Mouse (Mus musculus) ES-E14 (cell line): Measurements from ENCODE around the gene Nek6. TPM values are rescaled to one million over a fixed set of nuclear protein-coding genes. Genes with fewer than 3 reads are reported as not detected.

ENCODE experiments used
- DNase-seq: peaks from one replicate; pipeline ENCODE4 v3.0.0-alpha.2; 2013; ENCODE audit warnings: low read depth, low spot score
- H3K27ac ChIP-seq: 2 replicates; pipeline ENCODE4 v1.5.1; 2012; ENCODE audit warnings: low read depth, mild to moderate bottlenecking, low read length, moderate library complexity, mixed read lengths; ENCODE audit not compliant: poor library complexity, insufficient read depth, severe bottlenecking
- H3K36me3 ChIP-seq: 2 replicates; pipeline ENCODE4 v1.6.1; 2012; ENCODE audit warnings: mild to moderate bottlenecking, low read length, moderate library complexity, mixed read lengths; ENCODE audit not compliant: control insufficient read depth, poor library complexity, insufficient read depth, severe bottlenecking
- H3K4me1 ChIP-seq, 2 experiments: fragments of 150-350 bp in 1 of 2; sonication (generic) in 1 of 2; 2 replicates each; pipeline ENCODE4 v1.6.1; 2012; ENCODE audit warnings: low read length in 2 of 2, mild to moderate bottlenecking in 1 of 2, mixed read lengths in 1 of 2; ENCODE audit not compliant: control insufficient read depth in 2 of 2, insufficient read depth in 2 of 2, poor library complexity in 1 of 2
- H3K4me3 ChIP-seq, 2 experiments: fragments of 150-350 bp in 1 of 2; sonication (generic) in 1 of 2; 2 replicates each; pipeline ENCODE4 v1.5.1; 2012; ENCODE audit warnings: low read length in 2 of 2, low read depth in 1 of 2, mild to moderate bottlenecking in 1 of 2, mixed read lengths in 1 of 2; ENCODE audit not compliant: insufficient read depth in 1 of 2, poor library complexity in 1 of 2, severe bottlenecking in 1 of 2
- H3K9ac ChIP-seq: 2 replicates; pipeline ENCODE4 v1.6.1; 2012; ENCODE audit warnings: low read depth, mild to moderate bottlenecking, low read length, mixed read lengths; ENCODE audit not compliant: poor library complexity, insufficient read depth, severe bottlenecking
- H3K9me3 ChIP-seq: fragments of 150-350 bp; sonication (generic); 2 replicates; pipeline ENCODE4 v1.6.1; 2012; ENCODE audit warnings: low read depth, mild to moderate bottlenecking, low read length; ENCODE audit not compliant: control insufficient read depth, insufficient read depth
- CHD2 ChIP-seq: IDR thresholded peaks from 2 replicates; pipeline ENCODE4 v1.6.1; 2014; ENCODE audit warnings: mild to moderate bottlenecking, low read depth, low read length, inconsistent platforms
- HCFC1 ChIP-seq: IDR thresholded peaks from 2 replicates; pipeline ENCODE4 v1.6.1; 2012; ENCODE audit warnings: low read length, inconsistent platforms, borderline replicate concordance; ENCODE audit not compliant: insufficient read depth
- MAFK ChIP-seq: IDR thresholded peaks from 2 replicates; pipeline ENCODE4 v1.6.1; 2014; ENCODE audit warnings: mild to moderate bottlenecking, low read depth, low read length, inconsistent platforms; ENCODE audit not compliant: insufficient read depth
- ZC3H11A ChIP-seq: IDR thresholded peaks from 2 replicates; pipeline ENCODE4 v1.6.1; 2012; ENCODE audit warnings: low read depth, mild to moderate bottlenecking, inconsistent platforms, low read length, borderline replicate concordance
- ZNF384 ChIP-seq: IDR thresholded peaks from 2 replicates; pipeline ENCODE4 v1.6.1; 2012; ENCODE audit warnings: low read depth, low read length, inconsistent platforms
- in situ Hi-C, 2 experiments: fragments of 600-800 bp; cut with MboI; formaldehyde crosslinking; loops; one replicate each; pipeline ENCODE4 v1.15.1; 2025; ENCODE audit warnings: low sequenced_read_pairs in 2 of 2, inconsistent platforms in 1 of 2; ENCODE audit not compliant: unreplicated experiment in 2 of 2
- total RNA-seq: library from RNA; depleted of rRNA; stranded (reverse); fragments of 300-350 nt; gene quantifications from 2 replicates; pipeline ENCODE4 v1.2.3, GENCODE M21; 2012

Gene Nek6
- total RNA-seq, 1 experiment: 16.9 TPM

- TF ChIP-seq ZC3H11A (no peak), ZNF384 (no peak), HCFC1 (no peak), MAFK (no peak), CHD2 (no peak)
- DNase-seq: no peak
- peaks cover 13% of the 10 kb centered on the region for H3K36me3 ChIP-seq
Measured at GRCm38 (mm10) chr2:38610161-38610560, 98.7 kb downstream of the Nek6 start.

GRCm38 (mm10) chr2:38612596-38612995 is 101.2 kb downstream of the Nek6 start:
- DNase-seq: no peak
- in situ Hi-C loops: no loop called here
- no peak overlapping the region for H3K9ac ChIP-seq

More at GRCm38 (mm10) chr2:38610161-38610560, 98.7 kb downstream of the Nek6 start:
- in situ Hi-C loops: no loop called here
- no peak overlapping the region for H3K9ac ChIP-seq
- no peak overlapping the region for H3K4me3 ChIP-seq
- no peaks in the 10 kb centered on the region for H3K4me1 ChIP-seq
- H3K9me3 ChIP-seq: no peaks in the 10 kb centered on the region
- H3K27ac ChIP-seq: no peak overlapping the region

GRCm38 (mm10) chr2:38613576-38613975 is 102.1 kb downstream of the Nek6 start:
- no peak overlapping the region for H3K4me3 ChIP-seq
- H3K27ac ChIP-seq: no peak overlapping the region
- in situ Hi-C loops: no loop called here
- no peaks in the 10 kb centered on the region; a peak in 1 of 4 replicates for H3K4me1 ChIP-seq
- peaks cover 9% of the 10 kb centered on the region for H3K36me3 ChIP-seq
- no peak for DNase-seq
- no peak overlapping the region for H3K9ac ChIP-seq
- H3K9me3 ChIP-seq: no peaks in the 10 kb centered on the region
- TF ChIP-seq MAFK (no peak), ZNF384 (no peak), HCFC1 (no peak), ZC3H11A (no peak), CHD2 (no peak)

More at GRCm38 (mm10) chr2:38612596-38612995, 101.2 kb downstream of the Nek6 start:
- Histone ChIP-seq H3K4me1 (no peaks in the 10 kb centered on the region; a peak in 1 of 4 replicates), H3K4me3 (no peak overlapping the region), H3K9me3 (no peaks in the 10 kb centered on the region), H3K27ac (no peak overlapping the region), H3K36me3 (peaks cover 9% of the 10 kb centered on the region)
- TF ChIP-seq CHD2 (no peak), HCFC1 (no peak), ZC3H11A (no peak), MAFK (no peak), ZNF384 (no peak)

- no peak overlapping the region for H3K9ac ChIP-seq
- H3K36me3 ChIP-seq: peaks cover 9% of the 10 kb centered on the region
- no peaks in the 10 kb centered on the region for H3K9me3 ChIP-seq
- no peaks in the 10 kb centered on the region; a peak in 1 of 4 replicates for H3K4me1 ChIP-seq
- H3K27ac ChIP-seq: no peak overlapping the region
- no peak for TF ChIP-seq ZNF384
- no peak for TF ChIP-seq MAFK
- no peak for TF ChIP-seq ZC3H11A
- TF ChIP-seq CHD2: no peak
- TF ChIP-seq HCFC1: no peak
- in situ Hi-C loops: no loop called here
- DNase-seq: no peak
- H3K4me3 ChIP-seq: no peak overlapping the region
Measured at GRCm38 (mm10) chr2:38614437-38614836, 103.0 kb downstream of the Nek6 start.
